Mouse (Mus musculus) frontal cortex, postnatal 25 days (tissue): Measurements from ENCODE around the gene Zmynd8.

ENCODE experiments used
- DNase-seq, 2 experiments: peaks; one replicate each; pipeline ENCODE4 v3.0.0; 2022; ENCODE audit warnings: low spot score in 2 of 2

The Zmynd8 gene

GRCm38 (mm10) chr2:165858453-165859384 is 40.1 kb downstream of the Zmynd8 start:
- DNase-seq: no peak

GRCm38 (mm10) chr2:165857841-165858426 is 40.9 kb downstream of the Zmynd8 start:
- no peak for DNase-seq

GRCm38 (mm10) chr2:165857395-165857831 is 41.4 kb downstream of the Zmynd8 start:
- DNase-seq: no peak

- no peak for DNase-seq
Observed at GRCm38 (mm10) chr2:165856611-165857200, 42.1 kb downstream of the Zmynd8 start.

- DNase-seq: no peak
Observed at GRCm38 (mm10) chr2:165855641-165856301, 43.0 kb downstream of the Zmynd8 start.

GRCm38 (mm10) chr2:165854207-165854968 is 44.4 kb downstream of the Zmynd8 start:
- no peak for DNase-seq

- no peak for DNase-seq
Observed at GRCm38 (mm10) chr2:165852896-165853633, 45.8 kb downstream of the Zmynd8 start.

GRCm38 (mm10) chr2:165852453-165852852 is 46.4 kb downstream of the Zmynd8 start:
- DNase-seq: no peak

- no peak for DNase-seq
Observed at GRCm38 (mm10) chr2:165851811-165852415, 46.9 kb downstream of the Zmynd8 start.

GRCm38 (mm10) chr2:165850826-165851225 is 48.0 kb downstream of the Zmynd8 start:
- no peak for DNase-seq

GRCm38 (mm10) chr2:165849129-165849528 is 49.7 kb downstream of the Zmynd8 start:
- no peak for DNase-seq

- no peak for DNase-seq
Observed at GRCm38 (mm10) chr2:165846787-165847186, 52.0 kb downstream of the Zmynd8 start.

GRCm38 (mm10) chr2:165845490-165845889 is 53.3 kb downstream of the Zmynd8 start:
- DNase-seq: no peak

- no peak for DNase-seq
Observed at GRCm38 (mm10) chr2:165843350-165843749, 55.5 kb downstream of the Zmynd8 start.

- no peak for DNase-seq
Observed at GRCm38 (mm10) chr2:165842241-165842640, 56.6 kb downstream of the Zmynd8 start.

GRCm38 (mm10) chr2:165841805-165842204 is 57.0 kb downstream of the Zmynd8 start:
- no peak for DNase-seq

- no peak for DNase-seq
Observed at GRCm38 (mm10) chr2:165840852-165841251, 58.0 kb downstream of the Zmynd8 start.

GRCm38 (mm10) chr2:165839317-165839652 is 59.5 kb downstream of the Zmynd8 start:
- no peak for DNase-seq

GRCm38 (mm10) chr2:165838606-165839316 is 60.1 kb downstream of the Zmynd8 start:
- DNase-seq: no peak

GRCm38 (mm10) chr2:165834601-165835000 is 64.2 kb downstream of the Zmynd8 start:
- DNase-seq: no peak
